Mouse (Mus musculus): ENCODE data around the gene Fam111a.

DNA sequence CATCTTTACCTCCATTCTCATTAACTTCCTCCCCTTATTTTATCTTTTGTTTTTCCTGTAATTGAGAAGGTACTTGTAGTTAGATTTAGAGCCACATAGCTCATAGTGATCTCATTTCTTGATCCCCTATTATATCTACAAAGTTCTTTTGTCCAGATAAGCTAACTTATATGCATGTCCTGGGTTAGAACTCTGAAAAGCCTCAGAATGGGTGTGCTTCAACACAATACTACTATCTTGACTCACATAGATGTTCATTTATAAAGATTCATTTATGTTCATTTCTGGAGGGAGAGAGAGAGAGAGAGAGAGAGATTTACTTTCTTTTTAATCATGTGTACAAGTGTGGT is 27.0 kb upstream of the Fam111a start:
- TF ChIP-seq CTCF (IDR thresholded peaks at IDR 0.05; ENCODE audit: extremely low read depth, insufficient read depth, low read length) (no peak), POLR2A (IDR thresholded peaks at IDR 0.05; ENCODE audit: extremely low read depth, insufficient read depth, low read length) (no peak)
